Mouse (Mus musculus) monocyte, adult 2 months (primary cell): Measurements from ENCODE around the gene C1qtnf5.

Experiments used
- DNase-seq, 2 experiments: peaks; one replicate each; pipeline ENCODE4 v3.0.0; 2022; ENCODE audit warnings: low spot score in 2 of 2, low read depth in 1 of 2

C1qtnf5 gene

GRCm38 (mm10) chr9:44078955-44079756 lies 27.9 kb upstream of the C1qtnf5 start:
- DNase-seq: no peak

- DNase-seq: no peak
These were observed 26.9 kb upstream of the C1qtnf5 start for GRCm38 (mm10) chr9:44079997-44080780.

DNA sequence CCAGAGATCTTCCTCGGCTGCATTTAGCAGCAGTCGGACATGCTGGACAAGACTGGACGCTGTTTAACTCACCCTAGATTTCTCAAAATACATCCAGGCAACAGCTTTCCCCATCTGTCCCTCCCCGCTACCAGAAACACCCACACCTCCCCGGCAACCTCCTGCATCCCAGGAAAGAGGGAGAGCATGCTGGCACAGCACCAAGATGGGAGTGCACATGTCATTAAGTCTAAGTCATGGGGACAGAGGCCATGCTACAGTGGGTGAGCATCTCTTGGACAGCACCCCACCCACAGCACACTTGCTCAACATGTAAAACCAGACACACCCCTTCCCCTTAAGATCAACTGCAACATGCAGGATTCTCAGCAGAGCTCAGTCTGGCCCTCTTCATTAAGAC lies 26.1 kb upstream of the C1qtnf5 start:
- no peak for DNase-seq

DNA sequence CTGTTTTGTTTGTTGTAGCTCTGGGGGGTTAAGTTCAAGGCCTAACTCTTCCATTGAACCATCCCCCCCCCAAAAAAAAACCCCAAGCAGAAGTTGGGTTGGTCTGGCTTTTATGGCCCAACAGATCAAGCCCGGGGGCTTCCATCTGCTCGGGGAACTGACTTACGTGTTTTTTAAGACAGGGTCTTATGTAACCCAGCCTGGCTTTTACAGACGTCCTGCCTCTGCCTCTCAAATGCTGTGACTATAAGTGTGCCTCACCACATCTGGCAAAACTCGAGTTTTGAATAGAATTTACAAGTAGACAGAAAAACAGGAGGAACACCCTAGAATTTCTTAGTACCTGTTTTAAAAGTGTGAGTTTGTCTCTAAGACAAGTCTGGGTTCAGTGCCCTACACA lies 25.5 kb upstream of the C1qtnf5 start:
- DNase-seq: no peak

GRCm38 (mm10) chr9:44082266-44082665 lies 24.8 kb upstream of the C1qtnf5 start:
- DNase-seq: no peak

GRCm38 (mm10) chr9:44083392-44084121 lies 23.5 kb upstream of the C1qtnf5 start:
- DNase-seq: no peak

- DNase-seq: no peak
These were observed 22.8 kb upstream of the C1qtnf5 start for GRCm38 (mm10) chr9:44084236-44084635.

DNA sequence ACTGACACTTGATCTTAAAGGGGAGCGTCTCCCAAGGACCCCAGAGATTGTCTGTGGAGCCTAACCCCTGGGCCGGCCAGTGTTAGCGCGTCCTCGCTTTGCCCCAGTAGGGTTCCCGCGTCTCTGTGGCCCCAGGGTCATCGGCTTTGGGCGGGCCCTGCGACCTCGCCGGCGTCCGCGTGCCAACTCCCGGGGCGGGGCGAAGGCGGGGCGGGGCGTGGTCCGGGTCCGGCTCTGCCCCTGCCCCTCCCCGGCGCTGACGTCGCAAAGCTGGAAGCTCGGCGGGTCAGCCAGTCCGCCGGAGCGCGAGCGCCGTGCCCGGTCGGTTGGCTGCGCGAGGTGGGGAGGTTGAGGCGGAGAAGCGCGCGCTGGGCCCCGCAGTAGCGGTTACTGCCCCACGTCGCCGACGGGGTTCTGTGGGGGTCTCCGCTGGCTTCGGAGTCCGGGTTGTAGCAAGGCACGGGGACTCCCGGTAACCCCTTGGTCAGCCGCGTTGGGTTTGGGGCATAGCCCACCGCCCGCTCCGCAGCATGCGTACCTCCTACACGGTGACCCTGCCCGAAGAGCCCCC lies 22.3 kb upstream of the C1qtnf5 start:
- peak; percentile 66 to 81 for DNase-seq

DNA sequence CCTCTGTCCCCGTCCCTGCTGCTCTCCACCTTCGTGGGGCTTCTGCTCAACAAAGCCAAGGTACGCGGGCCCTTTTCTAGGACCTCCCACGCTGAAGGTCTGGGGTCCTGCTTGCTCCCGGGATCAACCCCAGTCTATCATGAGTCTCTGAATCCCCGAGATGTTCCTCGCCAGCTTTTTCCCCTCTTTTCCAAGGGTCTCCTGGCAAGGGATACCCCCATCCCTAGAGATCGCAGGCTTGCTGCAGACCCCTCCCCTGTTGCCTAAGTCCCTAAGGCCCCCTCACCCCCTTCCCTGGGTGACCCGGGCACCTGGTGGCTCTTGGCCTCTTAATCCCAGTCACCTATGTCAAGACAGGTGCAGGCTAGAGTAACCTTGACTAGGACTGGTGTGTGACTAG lies 21.8 kb upstream of the C1qtnf5 start:
- DNase-seq: no peak

DNA sequence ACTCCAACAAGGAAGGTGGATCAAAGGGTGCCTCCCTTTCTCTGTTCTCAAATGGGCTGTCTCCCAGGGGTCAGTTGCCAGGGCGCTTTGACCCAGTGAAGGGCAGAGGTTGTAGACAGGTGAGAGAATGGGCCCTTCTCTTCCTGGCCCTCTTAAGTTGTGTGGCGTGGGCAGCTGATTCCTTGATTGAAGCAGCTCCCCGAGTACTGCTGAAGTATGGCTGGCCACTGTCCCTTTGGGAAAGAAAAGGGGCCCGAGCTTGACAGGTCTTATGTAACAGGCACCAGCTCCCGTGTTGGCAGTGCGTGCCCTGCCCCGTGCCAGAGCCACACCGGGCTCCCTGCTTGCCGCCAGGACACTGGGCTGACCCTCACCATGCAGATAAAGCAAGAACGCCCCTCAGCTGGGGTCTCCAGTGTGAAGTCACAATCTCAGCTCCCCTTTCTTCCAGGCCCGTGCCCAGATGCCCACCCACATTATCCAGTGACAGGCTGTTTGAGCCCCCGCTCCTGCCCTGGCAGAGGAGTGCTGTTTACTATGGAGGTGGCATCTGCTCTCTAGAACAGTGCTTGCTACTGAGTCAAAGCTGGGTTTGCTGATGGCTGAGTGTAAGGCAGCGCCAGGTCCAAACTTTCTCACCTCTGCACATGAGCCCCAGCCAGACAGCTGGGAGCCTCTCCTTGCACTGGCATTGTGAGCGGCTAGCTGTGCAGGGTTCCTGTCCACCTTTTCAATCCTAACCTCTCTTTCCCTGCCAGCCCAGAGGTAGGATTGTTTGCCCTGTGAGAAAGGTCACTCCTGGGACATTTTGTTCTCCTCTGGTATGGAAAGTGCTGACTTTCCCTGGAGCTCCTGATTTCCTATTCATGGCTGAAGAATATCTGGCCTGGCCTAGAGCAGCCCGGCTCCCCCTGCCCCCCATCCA lies 21.0 kb upstream of the C1qtnf5 start:
- DNase-seq: no peak

DNA sequence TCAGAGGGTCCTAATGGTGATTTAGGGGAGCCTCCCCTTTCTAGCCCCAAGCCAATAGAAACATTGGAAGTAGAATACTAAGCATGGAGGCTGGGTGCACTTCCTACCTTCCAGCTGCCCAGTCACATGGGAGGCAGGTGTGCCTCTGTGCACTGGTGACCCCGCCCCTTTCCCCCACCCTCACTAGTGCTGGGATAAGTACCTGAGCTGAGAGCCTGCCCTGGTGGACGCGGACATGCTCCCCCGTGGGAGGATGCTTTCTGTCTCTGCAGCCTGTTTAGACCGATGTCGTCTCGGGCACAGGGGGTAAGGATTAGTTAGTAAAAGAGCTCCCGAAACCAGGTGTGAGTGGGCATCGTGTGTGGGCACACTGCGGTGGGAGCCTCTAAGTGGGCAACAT lies 20.1 kb upstream of the C1qtnf5 start:
- DNase-seq: no peak

GRCm38 (mm10) chr9:44087761-44088455 lies 19.1 kb upstream of the C1qtnf5 start:
- no peak for DNase-seq

DNA sequence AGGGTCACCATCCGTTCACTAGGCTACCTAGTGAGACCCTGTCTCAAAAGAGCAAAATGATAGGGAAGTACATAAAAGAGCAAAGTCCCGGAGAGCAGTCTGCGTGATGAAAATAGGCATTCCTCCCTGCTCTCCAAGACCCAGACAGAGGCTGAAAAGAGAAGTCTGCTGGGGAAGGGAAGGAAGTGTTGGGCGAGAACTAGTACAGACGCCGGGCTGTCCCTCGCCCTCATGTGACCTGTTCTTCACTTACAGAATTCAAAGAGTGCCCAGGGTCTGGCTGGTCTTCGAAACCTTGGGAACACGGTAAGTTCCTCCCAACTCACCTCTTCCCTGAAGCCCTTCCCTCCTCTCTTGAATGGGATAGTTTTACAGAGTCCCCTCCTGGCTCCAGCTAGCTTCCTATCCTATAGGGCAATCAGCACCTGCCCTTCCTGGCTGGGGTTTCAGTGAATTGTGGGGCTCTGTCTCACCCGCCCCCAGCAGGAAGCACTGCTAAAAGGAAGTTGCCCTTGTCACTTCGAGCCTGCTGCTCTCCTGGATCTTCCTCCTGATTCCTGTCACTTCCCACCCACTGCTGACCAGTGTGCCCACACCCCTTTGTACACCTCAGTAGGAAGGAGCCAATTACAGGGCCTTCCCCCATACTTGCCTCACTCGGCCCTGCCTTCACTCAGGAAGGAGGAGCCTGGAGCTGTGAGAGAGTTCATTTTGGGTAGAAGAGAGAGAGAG lies 18.0 kb upstream of the C1qtnf5 start:
- peak in 1 of 2 experiments; percentile 47 for DNase-seq

GRCm38 (mm10) chr9:44093612-44094503 lies 13.2 kb upstream of the C1qtnf5 start:
- peak in 1 of 2 experiments; percentile 29 for DNase-seq

DNA sequence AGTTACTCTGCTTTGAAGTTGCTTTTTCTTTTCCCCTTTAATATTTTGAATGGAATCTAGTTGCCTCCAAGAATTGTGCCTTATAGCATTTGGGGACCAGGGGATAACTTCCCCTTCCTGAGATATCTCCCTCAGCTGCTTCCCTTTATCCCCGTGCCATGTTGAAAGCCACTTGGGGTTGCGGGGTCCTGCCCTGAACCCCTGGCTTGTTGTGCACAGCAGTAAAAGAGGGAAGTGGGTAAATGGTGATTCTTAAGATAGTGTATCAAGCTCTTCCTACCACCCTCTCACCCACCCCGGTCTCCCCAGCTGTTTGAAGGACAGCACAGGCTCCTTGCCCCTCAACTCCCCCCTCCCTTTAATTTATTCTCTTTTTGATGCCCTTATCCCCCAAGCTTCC lies 12.3 kb upstream of the C1qtnf5 start:
- DNase-seq: no peak

GRCm38 (mm10) chr9:44095781-44096180 lies 11.3 kb upstream of the C1qtnf5 start:
- DNase-seq: no peak

DNA sequence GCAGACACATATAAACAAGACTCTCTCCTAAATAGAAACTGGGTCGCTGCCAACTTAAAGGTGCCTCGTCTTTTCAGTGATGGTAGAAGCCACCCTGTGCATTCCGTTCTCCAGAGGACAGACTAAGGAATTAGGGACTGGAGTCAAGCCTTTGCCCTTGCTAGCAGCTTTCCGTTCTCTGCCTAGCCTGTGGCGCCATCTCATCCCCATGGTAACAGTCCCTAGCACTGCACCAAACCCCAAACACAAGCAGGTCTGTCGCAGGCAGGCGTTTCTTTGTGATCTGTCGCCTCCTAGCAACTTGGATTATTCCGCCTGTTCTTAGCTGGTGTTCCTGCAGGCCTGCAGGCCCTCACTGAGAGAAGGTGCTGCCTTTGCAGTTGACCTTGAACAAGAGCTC lies 10.5 kb upstream of the C1qtnf5 start:
- DNase-seq: no peak

- DNase-seq: no peak
These were observed 5.6 kb upstream of the C1qtnf5 start, which contains the start of gene Mfrp for GRCm38 (mm10) chr9:44101490-44101889. Mfrp (plus strand) TSS chr9:44101729.
